Mouse (Mus musculus): ENCODE data around the gene Zfp704.
A peak's percentile ranks its signal among the peaks of the same experiment; 100 is the strongest.

Gene Zfp704

GRCm38 (mm10) chr3:9609581-9610341 is at the start of gene Zfp704:
Zfp704 (minus strand) TSS chr3:9610085.
- peak; percentile 95 for DNase-seq (ENCODE audit: low read depth, low spot score)

GRCm38 (mm10) chr3:9633036-9634005 is 23.4 kb upstream of the Zfp704 start:
- no peak for DNase-seq (ENCODE audit: low read depth, low spot score)

GRCm38 (mm10) chr3:9629951-9630350 is 20.1 kb upstream of the Zfp704 start:
- peak; percentile 38 for DNase-seq (ENCODE audit: low read depth, low spot score)

- DNase-seq (ENCODE audit: low read depth, low spot score): no peak
These were observed 18.2 kb upstream of the Zfp704 start for GRCm38 (mm10) chr3:9628041-9628440.

- DNase-seq (ENCODE audit: low read depth, low spot score): no peak
These were observed 16.3 kb upstream of the Zfp704 start for GRCm38 (mm10) chr3:9626149-9626548.

- no peak for DNase-seq (ENCODE audit: low read depth, low spot score)
These were observed 10.7 kb upstream of the Zfp704 start for GRCm38 (mm10) chr3:9620611-9621010.

GRCm38 (mm10) chr3:9619562-9620275 is 9.8 kb upstream of the Zfp704 start:
- no peak for DNase-seq (ENCODE audit: low read depth, low spot score)

GRCm38 (mm10) chr3:9617101-9617500 is 7.2 kb upstream of the Zfp704 start:
- DNase-seq (ENCODE audit: low read depth, low spot score): peak; percentile 74

- peak; percentile 66 for DNase-seq (ENCODE audit: low read depth, low spot score)
These were observed 4.8 kb upstream of the Zfp704 start for GRCm38 (mm10) chr3:9614676-9615075.

- DNase-seq (ENCODE audit: low read depth, low spot score): no peak
These were observed 4.1 kb upstream of the Zfp704 start for GRCm38 (mm10) chr3:9614011-9614410.

GRCm38 (mm10) chr3:9611226-9611625 is 1.3 kb upstream of the Zfp704 start:
- DNase-seq (ENCODE audit: low read depth, low spot score): peak; percentile 79

GRCm38 (mm10) chr3:9610426-9610825 is 541 bp upstream of the Zfp704 start:
- no peak for DNase-seq (ENCODE audit: low read depth, low spot score)

- no peak for DNase-seq (ENCODE audit: low read depth, low spot score)
These were observed 842 bp downstream of the Zfp704 start for GRCm38 (mm10) chr3:9608906-9609580.

- DNase-seq (ENCODE audit: low read depth, low spot score): peak; percentile 91
These were observed 1.4 kb downstream of the Zfp704 start for GRCm38 (mm10) chr3:9608441-9608905.

- DNase-seq (ENCODE audit: low read depth, low spot score): no peak
These were observed 2.2 kb downstream of the Zfp704 start for GRCm38 (mm10) chr3:9607686-9608085.

GRCm38 (mm10) chr3:9605784-9606706 is 3.8 kb downstream of the Zfp704 start:
- no peak for DNase-seq (ENCODE audit: low read depth, low spot score)

- no peak for DNase-seq (ENCODE audit: low read depth, low spot score)
These were observed 4.9 kb downstream of the Zfp704 start for GRCm38 (mm10) chr3:9604941-9605340.

GRCm38 (mm10) chr3:9603866-9604265 is 6.0 kb downstream of the Zfp704 start:
- peak; percentile 54 for DNase-seq (ENCODE audit: low read depth, low spot score)

- peak; percentile 59 for DNase-seq (ENCODE audit: low read depth, low spot score)
These were observed 9.3 kb downstream of the Zfp704 start for GRCm38 (mm10) chr3:9600577-9600976.
